Mouse (Mus musculus) small intestine, adult 2 months (tissue): ENCODE results near the gene Spsb1.

Source experiments
- CTCF ChIP-seq: fragments of 200-500 bp; IDR thresholded peaks from 2 replicates; pipeline ENCODE4 v1.5.1; 2012; ENCODE audit warnings: low read depth, mild to moderate bottlenecking, control low read depth, inconsistent platforms, low read length, moderate library complexity, mixed read lengths; ENCODE audit not compliant: insufficient replicate concordance, insufficient read length; ENCODE audit errors: extremely low read depth
- POLR2A ChIP-seq: fragments of 200-500 bp; IDR thresholded peaks from 2 replicates; pipeline ENCODE4 v1.6.1; 2012; ENCODE audit warnings: low read depth, mild to moderate bottlenecking, control low read depth, inconsistent platforms, low read length, moderate library complexity

DNA sequence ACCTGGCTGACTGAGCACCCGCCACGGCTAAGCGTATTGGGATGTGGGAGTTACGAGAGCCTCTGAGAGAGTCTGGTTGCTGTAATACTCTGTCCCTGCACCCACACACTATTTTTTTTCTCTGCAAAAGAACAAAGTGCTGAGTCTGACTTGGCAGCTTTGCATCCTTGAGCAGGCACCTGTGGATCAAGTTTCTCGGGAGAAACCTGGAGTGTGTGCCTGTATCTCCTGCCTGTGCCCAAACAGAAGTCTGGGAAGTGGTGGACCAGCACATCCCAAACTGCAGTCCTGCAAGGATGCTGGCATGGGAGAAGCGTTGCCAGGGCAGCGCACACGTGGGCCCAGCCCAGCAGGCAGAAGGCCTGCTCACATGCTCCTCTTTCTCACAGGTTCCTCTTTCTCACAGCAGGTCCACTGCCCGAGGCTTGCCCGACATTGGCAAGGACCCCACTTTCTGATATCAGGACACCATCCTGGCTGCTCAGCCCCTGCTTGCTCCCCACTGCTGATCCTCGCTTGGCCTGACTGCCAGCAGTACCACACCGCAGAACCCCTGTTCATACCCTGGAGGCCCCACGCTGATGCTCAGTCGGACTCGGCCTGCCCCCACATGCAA lies 36.3 kb downstream of the Spsb1 start:
- TF ChIP-seq CTCF (no peak), POLR2A (no peak)
